Mouse (Mus musculus): Measurements from ENCODE around the gene Tldc2. TPM values are rescaled to one million over a fixed set of nuclear protein-coding genes. Genes with fewer than 3 reads are reported as not detected.

Gene Tldc2
- polyA plus RNA-seq (2016; fragmentation: Nextera tagmentation; extraction: Ambion mirVana) = not detected in 2 replicates

DNA sequence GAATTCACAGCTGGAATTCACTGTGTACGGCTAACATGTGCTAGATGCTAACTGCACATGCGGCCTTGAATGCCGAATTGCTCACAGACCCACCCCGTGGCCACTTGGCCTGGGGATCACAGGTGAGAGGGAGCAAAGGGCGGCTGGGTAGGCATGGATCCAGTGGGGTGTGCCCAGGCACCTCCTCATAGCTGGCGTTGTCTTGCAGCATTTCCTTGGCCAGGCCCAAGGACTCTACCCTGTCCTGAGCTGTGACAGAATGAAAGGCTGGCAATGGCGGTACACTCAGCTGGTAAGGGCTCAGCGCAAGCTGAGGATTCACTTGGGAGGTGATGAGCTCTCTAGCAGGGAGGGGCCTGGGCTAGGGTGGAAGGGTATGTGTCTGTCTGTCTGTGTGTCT is at the start of gene Tldc2:
Tldc2 (plus strand) TSS at position 260 of the 400 bp plus-strand sequence.
- no peaks in the 10 kb centered on the region for H3K36me3 ChIP-seq
- H3K9me3 ChIP-seq (replicated peaks) = no peaks in the 10 kb centered on the region
- H3K27me3 ChIP-seq (ENCODE audit: low read depth, poor library complexity, severe bottlenecking) = no peaks in the 10 kb centered on the region
- H3K4me3 ChIP-seq = no peak within 1 kb of the TSS
- H3K4me1 ChIP-seq = peaks cover 8% of the 10 kb centered on the region
- no peak within 1 kb of the TSS; the same call in 1 of the 2 replicates for H3K27ac ChIP-seq
- 93% methylated on average over 8 of the region's 8 CpGs for WGBS
- DNase-seq (ENCODE audit: low spot score) = no peak

DNA sequence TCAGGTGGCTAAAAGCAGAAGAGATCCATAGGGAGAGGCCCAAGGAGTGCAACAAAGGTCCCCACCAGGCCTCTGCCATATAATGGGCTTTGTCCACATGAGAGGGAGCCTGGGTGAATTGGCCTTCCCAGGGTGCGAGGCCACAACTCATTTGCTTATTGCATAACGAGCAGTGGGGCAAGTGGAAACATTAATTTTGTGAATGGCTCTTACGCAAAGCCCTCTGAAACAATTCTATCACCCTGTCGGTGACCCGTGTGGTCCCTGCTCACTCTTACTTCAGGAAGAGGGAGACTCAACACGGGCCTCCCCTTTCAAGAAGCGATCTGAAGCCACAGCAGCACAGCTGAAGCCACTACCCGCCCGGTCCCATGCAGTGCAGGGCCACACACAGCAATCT is 49.6 kb upstream of the Tldc2 start:
- Histone ChIP-seq H3K27ac (0 out of 2 replicates have a peak overlapping the region, but pooled peaks have one; percentile 9), H3K4me3 (no peak overlapping the region), H3K27me3 (ENCODE audit: low read depth, poor library complexity, severe bottlenecking) (no peaks in the 10 kb centered on the region), H3K9me3 (replicated peaks) (no peaks in the 10 kb centered on the region), H3K4me1 (no peaks in the 10 kb centered on the region), H3K36me3 (peaks cover 95% of the 10 kb centered on the region)
- WGBS = 90% methylated on average over 9 of the region's 9 CpGs
- DNase-seq (ENCODE audit: low spot score) = no peak

DNA sequence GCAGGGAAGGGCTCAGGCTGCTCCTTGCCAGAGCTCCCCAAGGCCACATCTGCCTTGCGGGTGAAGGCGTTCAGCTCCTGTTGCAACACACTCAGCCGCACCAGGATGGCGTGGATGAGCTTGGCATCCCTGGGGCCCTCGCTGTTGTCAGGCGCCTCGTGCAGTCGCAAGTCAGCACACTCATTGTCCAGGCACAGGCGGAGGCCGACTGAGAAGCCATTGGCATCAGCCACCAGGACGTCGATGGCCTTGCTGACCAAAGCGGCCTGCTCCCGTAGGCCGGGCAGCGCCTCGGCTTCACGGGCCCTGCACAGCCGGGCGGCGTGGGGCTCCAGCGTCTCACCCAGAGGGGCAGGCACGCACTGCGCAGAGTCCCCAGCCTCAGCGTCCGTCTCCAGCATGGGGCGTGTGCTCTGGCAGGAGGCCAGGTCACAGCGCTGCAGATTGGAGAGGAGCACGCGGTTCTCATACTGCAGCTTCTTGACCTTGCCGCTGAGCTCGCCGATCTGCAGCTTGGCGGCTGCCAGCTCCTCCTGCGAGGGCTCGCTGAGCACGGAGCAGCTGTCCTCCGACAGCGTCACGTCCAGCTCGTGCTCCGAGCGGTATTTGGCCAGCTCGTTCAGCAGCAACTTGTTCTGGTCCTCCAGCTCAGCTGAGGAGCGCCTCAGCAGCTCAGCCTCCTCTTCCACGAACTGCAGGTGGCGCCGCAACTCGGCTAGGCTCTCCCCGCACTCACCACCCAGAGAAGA is 46.8 kb upstream of the Tldc2 start:
- WGBS = 91% methylated on average over 50 of the region's 50 CpGs
- Histone ChIP-seq H3K36me3 (peaks cover 99% of the 10 kb centered on the region), H3K27ac (no peak overlapping the region), H3K27me3 (ENCODE audit: low read depth, poor library complexity, severe bottlenecking) (no peaks in the 10 kb centered on the region), H3K9me3 (replicated peaks) (no peaks in the 10 kb centered on the region), H3K4me3 (no peak overlapping the region), H3K4me1 (no peaks in the 10 kb centered on the region)
- DNase-seq (ENCODE audit: low spot score) = no peak

- H3K4me1 ChIP-seq = no peaks in the 10 kb centered on the region
- H3K27ac ChIP-seq = no peak overlapping the region
- H3K27me3 ChIP-seq (ENCODE audit: low read depth, poor library complexity, severe bottlenecking) = no peaks in the 10 kb centered on the region
- 83% methylated on average over 17 of the region's 17 CpGs for WGBS
- H3K4me3 ChIP-seq = no peak overlapping the region
- peaks cover 99% of the 10 kb centered on the region for H3K36me3 ChIP-seq
- no peaks in the 10 kb centered on the region for H3K9me3 ChIP-seq (replicated peaks)
- DNase-seq (ENCODE audit: low spot score) = no peak
Measured at GRCm38 (mm10) chr2:157040649-157041046, 46.2 kb upstream of the Tldc2 start.

DNA sequence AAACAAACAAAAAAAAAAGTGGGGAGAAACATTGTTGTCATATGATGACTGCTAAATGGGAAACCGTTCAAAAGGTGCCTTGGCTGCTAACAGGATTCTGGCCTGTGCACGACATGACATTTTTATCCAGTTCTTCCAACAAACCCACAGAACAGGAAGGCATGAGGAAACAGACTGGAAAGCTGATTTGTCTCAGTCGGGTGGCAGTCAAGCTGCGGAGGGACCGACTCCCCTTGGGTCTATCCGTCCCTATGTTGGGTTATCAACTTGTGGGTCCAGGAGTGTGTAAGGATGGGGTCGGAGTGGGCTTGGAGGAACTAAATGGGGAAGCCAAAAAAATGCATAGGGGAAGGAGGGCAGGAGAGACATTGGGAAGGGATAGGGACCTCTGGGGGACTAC is 45.4 kb upstream of the Tldc2 start:
- Histone ChIP-seq H3K9me3 (replicated peaks) (no peaks in the 10 kb centered on the region), H3K36me3 (peaks cover 99% of the 10 kb centered on the region), H3K4me3 (no peak overlapping the region), H3K27ac (no peak overlapping the region), H3K4me1 (no peaks in the 10 kb centered on the region), H3K27me3 (ENCODE audit: low read depth, poor library complexity, severe bottlenecking) (no peaks in the 10 kb centered on the region)
- WGBS = 94% methylated on average over 7 of the region's 7 CpGs
- no peak for DNase-seq (ENCODE audit: low spot score)

- Histone ChIP-seq H3K27ac (no peak overlapping the region), H3K27me3 (ENCODE audit: low read depth, poor library complexity, severe bottlenecking) (no peaks in the 10 kb centered on the region), H3K9me3 (replicated peaks) (no peaks in the 10 kb centered on the region), H3K4me3 (no peak overlapping the region), H3K36me3 (peaks cover 99% of the 10 kb centered on the region), H3K4me1 (no peaks in the 10 kb centered on the region)
- WGBS = 95% methylated on average over 8 of the region's 8 CpGs
- no peak for DNase-seq (ENCODE audit: low spot score)
Measured at GRCm38 (mm10) chr2:157043556-157043955, 43.3 kb upstream of the Tldc2 start.

DNA sequence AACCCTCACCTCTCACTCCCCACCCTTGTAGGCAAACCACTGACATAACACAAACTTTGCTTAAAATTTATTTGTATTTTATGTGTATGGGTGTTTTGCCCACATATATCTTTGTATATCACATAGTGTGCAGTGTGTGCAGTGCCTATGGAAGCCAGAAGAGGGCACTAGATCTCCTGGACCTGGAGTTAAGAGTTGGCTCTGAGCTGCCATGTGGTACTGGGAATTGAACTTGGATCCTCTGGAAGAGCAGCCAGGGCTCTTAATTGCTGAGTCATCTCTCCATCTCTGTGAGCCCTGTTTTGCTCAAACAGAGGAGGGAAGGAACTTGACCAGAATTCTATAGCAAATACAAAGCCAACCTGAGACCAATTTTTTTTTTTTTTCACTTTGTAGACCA is 42.9 kb upstream of the Tldc2 start:
- DNase-seq (ENCODE audit: low spot score) = no peak
- peaks cover 99% of the 10 kb centered on the region for H3K36me3 ChIP-seq

DNA sequence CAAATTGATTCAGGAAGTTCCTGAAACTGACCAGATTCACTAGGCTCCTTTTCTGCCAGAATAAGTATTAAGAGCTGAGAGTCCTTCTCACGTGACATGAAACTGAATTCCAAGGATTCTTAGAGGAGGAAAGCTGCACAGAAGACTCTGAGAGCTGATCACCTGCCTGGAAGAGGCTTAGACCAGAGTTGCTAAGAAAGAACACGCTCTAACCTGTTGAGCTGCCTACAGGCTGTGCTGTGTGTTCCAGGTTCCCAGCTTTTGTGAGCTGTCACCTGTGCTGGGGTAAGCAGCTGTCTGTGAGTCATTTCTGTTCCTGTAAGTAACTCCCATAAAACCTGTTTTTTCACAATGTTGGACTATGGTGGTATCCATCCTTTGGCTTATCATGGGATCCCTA is 40.9 kb upstream of the Tldc2 start:
- H3K9me3 ChIP-seq (replicated peaks) = no peaks in the 10 kb centered on the region
- WGBS = 98% methylated on average over 2 of the region's 2 CpGs

More for the DNA sequence above, 42.9 kb upstream of the Tldc2 start:
- Histone ChIP-seq H3K4me1 (no peaks in the 10 kb centered on the region), H3K4me3 (no peak overlapping the region), H3K9me3 (replicated peaks) (no peaks in the 10 kb centered on the region), H3K27me3 (ENCODE audit: low read depth, poor library complexity, severe bottlenecking) (no peaks in the 10 kb centered on the region), H3K27ac (no peak overlapping the region)

GRCm38 (mm10) chr2:157046956-157047355 is 39.9 kb upstream of the Tldc2 start:
- H3K4me1 ChIP-seq = no peaks in the 10 kb centered on the region
- no peak overlapping the region for H3K4me3 ChIP-seq
- no peaks in the 10 kb centered on the region for H3K9me3 ChIP-seq (replicated peaks)
- DNase-seq (ENCODE audit: low spot score) = no peak
- no peak overlapping the region for H3K27ac ChIP-seq
- 93% methylated on average over 5 of the region's 5 CpGs for WGBS
- H3K27me3 ChIP-seq (ENCODE audit: low read depth, poor library complexity, severe bottlenecking) = no peaks in the 10 kb centered on the region
- peaks cover 99% of the 10 kb centered on the region for H3K36me3 ChIP-seq

More for the DNA sequence above, 40.9 kb upstream of the Tldc2 start:
- Histone ChIP-seq H3K4me3 (no peak overlapping the region), H3K27me3 (ENCODE audit: low read depth, poor library complexity, severe bottlenecking) (no peaks in the 10 kb centered on the region), H3K36me3 (peaks cover 99% of the 10 kb centered on the region), H3K4me1 (no peaks in the 10 kb centered on the region), H3K27ac (no peak overlapping the region)
- no peak for DNase-seq (ENCODE audit: low spot score)

DNA sequence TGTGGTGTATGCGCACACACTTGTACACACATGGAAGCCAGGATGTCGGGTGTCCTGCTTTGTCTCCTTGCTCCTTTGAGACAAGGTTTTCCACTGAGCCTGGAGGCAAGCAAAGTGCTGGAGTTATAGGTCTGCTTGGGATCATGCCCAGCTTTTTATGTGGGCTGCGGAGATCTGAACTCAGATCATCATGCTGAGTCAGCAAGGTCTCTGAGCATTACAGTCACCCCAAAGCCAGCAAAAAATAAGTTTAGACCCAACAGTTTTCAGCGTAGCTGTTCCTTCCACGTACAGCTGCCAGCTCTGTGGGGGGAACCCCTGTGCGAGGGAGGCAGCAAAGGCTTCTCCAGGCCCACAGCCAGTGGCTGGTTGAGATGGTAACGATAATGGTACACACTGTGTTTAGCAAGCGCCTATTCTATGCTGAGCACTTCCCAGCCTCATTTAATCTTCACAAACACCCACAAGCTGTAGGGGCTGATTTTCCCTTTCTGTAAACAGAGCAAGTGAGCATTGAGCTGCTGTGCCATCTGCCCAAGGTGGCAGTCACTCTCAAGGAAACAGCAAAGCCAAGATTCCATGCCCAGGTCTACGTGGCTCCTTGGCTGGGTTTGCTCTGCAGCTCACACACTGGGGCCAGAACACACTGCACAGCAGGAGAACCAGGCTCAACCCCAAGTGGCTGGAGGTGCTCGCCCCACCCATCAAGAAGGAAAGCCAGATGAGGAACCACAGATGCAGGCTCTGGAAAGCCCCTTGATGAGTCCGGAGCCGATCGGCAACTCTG is 38.3 kb upstream of the Tldc2 start:
- DNase-seq (ENCODE audit: low spot score) = no peak
- 94% methylated on average over 13 of the region's 13 CpGs for WGBS
- Histone ChIP-seq H3K36me3 (peaks cover 100% of the 10 kb centered on the region), H3K27ac (no peak overlapping the region), H3K4me1 (no peaks in the 10 kb centered on the region), H3K4me3 (no peak overlapping the region), H3K9me3 (replicated peaks) (no peaks in the 10 kb centered on the region), H3K27me3 (ENCODE audit: low read depth, poor library complexity, severe bottlenecking) (no peaks in the 10 kb centered on the region)

GRCm38 (mm10) chr2:157049831-157050243 is 37.0 kb upstream of the Tldc2 start:
- no peak overlapping the region for H3K27ac ChIP-seq
- H3K4me3 ChIP-seq = no peak overlapping the region
- no peaks in the 10 kb centered on the region for H3K9me3 ChIP-seq (replicated peaks)
- no peaks in the 10 kb centered on the region for H3K27me3 ChIP-seq (ENCODE audit: low read depth, poor library complexity, severe bottlenecking)
- no peaks in the 10 kb centered on the region for H3K4me1 ChIP-seq
- WGBS = 84% methylated on average over 8 of the region's 8 CpGs
- H3K36me3 ChIP-seq = peaks cover 100% of the 10 kb centered on the region
- no peak for DNase-seq (ENCODE audit: low spot score)

DNA sequence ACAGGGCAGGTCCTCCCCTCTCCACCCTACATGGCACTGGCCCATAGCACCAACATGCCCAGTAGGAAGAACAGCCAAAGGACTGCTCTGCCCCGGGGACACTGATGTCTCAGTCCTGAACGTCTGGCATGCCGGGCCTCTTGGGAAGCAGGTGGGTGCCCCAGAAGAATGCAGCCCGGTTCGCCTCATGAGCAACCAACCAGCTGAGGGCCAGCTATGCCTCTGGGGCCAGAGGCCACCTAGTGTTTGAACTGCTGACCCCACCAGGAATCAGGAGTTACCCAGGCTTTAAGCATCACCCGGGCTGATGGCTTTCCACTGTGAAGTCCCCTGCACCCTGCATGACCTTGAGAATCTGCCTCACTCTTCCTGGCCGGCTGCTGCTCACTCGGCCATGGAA is 34.4 kb upstream of the Tldc2 start:
- no peak overlapping the region for H3K27ac ChIP-seq
- H3K27me3 ChIP-seq (ENCODE audit: low read depth, poor library complexity, severe bottlenecking) = no peaks in the 10 kb centered on the region
- H3K9me3 ChIP-seq (replicated peaks) = no peaks in the 10 kb centered on the region
- 88% methylated on average over 8 of the region's 8 CpGs for WGBS
- no peak for DNase-seq (ENCODE audit: low spot score)
- no peak overlapping the region for H3K4me3 ChIP-seq
- H3K36me3 ChIP-seq = peaks cover 96% of the 10 kb centered on the region
- 0 out of 2 replicates have a peak, but pooled peaks cover under 1% of the 10 kb centered on the region for H3K4me1 ChIP-seq

DNA sequence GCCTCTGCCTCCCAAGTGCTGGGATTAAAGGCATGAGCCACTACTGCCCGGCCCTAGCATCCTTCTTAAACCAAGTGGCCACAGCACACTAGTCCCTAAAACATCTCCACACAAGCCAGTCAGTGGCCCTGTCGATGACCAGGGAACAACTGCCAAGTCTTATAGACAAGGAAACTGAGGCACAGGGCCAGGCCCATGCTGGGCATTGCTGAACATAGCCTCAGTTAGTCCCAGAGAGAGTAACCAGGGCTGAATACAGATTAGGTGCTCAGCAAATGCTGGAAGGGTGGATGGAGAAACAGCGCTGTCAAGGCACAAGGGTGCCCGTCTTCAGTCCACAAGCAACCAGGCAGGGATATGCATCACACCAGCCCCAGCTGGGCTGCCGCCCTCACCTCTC is 33.7 kb upstream of the Tldc2 start:
- peaks cover 6% of the 10 kb centered on the region; the same call in 1 of the 2 replicates for H3K4me1 ChIP-seq
- H3K9me3 ChIP-seq (replicated peaks) = no peaks in the 10 kb centered on the region
- H3K4me3 ChIP-seq = no peak overlapping the region
- H3K27ac ChIP-seq = no peak overlapping the region
- WGBS = 93% methylated on average over 5 of the region's 5 CpGs
- H3K27me3 ChIP-seq (ENCODE audit: low read depth, poor library complexity, severe bottlenecking) = no peaks in the 10 kb centered on the region
- no peak for DNase-seq (ENCODE audit: low spot score)
- peaks cover 94% of the 10 kb centered on the region for H3K36me3 ChIP-seq

Data from limb, embryonic 10.5 days (tissue).